Mouse (Mus musculus) kidney, postnatal 10 days (tissue): ENCODE results near the gene Pard3.

Experiments used
- DNase-seq: peaks from one replicate; pipeline ENCODE4 v3.0.0; 2021; ENCODE audit warnings: mixed read lengths

The Pard3 gene

GRCm38 (mm10) chr8:127185897-127186296, 122.2 kb downstream of the Pard3 start:
- DNase-seq = no peak

- peak; percentile 56 for DNase-seq
Measured at GRCm38 (mm10) chr8:127188671-127189070, 125.0 kb downstream of the Pard3 start.

GRCm38 (mm10) chr8:127190350-127190749, 126.7 kb downstream of the Pard3 start:
- DNase-seq = peak; percentile 77

GRCm38 (mm10) chr8:127191387-127191786, 127.7 kb downstream of the Pard3 start:
- DNase-seq = peak; percentile 77

- DNase-seq = no peak
Measured at GRCm38 (mm10) chr8:127191824-127192223, 128.1 kb downstream of the Pard3 start.

- peak; percentile 37 for DNase-seq
Measured at GRCm38 (mm10) chr8:127192331-127192730, 128.6 kb downstream of the Pard3 start.

GRCm38 (mm10) chr8:127193375-127193774, 129.7 kb downstream of the Pard3 start:
- no peak for DNase-seq

GRCm38 (mm10) chr8:127194786-127195407, 131.2 kb downstream of the Pard3 start:
- no peak for DNase-seq

- no peak for DNase-seq
Measured at GRCm38 (mm10) chr8:127196505-127197265, 133.0 kb downstream of the Pard3 start.

GRCm38 (mm10) chr8:127207455-127207854, 143.8 kb downstream of the Pard3 start:
- DNase-seq = no peak

GRCm38 (mm10) chr8:127210621-127211020, 146.9 kb downstream of the Pard3 start:
- DNase-seq = no peak

GRCm38 (mm10) chr8:127214338-127214737, 150.6 kb downstream of the Pard3 start:
- DNase-seq = no peak

- DNase-seq = no peak
Measured at GRCm38 (mm10) chr8:127214748-127215433, 151.2 kb downstream of the Pard3 start.

GRCm38 (mm10) chr8:127220206-127220605, 156.5 kb downstream of the Pard3 start:
- DNase-seq = no peak

GRCm38 (mm10) chr8:127220615-127221014, 156.9 kb downstream of the Pard3 start:
- DNase-seq = no peak

- no peak for DNase-seq
Measured at GRCm38 (mm10) chr8:127222361-127222760, 158.7 kb downstream of the Pard3 start.

GRCm38 (mm10) chr8:127226996-127227395, 163.3 kb downstream of the Pard3 start:
- no peak for DNase-seq

- peak; percentile 29 for DNase-seq
Measured at GRCm38 (mm10) chr8:127227407-127227806, 163.7 kb downstream of the Pard3 start.

GRCm38 (mm10) chr8:127229325-127230232, 165.9 kb downstream of the Pard3 start:
- DNase-seq = peak; percentile 35

GRCm38 (mm10) chr8:127230233-127230595, 166.5 kb downstream of the Pard3 start:
- no peak for DNase-seq

GRCm38 (mm10) chr8:127243351-127243750, 179.7 kb downstream of the Pard3 start:
- no peak for DNase-seq

- no peak for DNase-seq
Measured at GRCm38 (mm10) chr8:127243841-127244240, 180.1 kb downstream of the Pard3 start.

- DNase-seq = no peak
Measured at GRCm38 (mm10) chr8:127250746-127251145, 187.1 kb downstream of the Pard3 start.
